ENCODE assay signal across 18 mouse cellular contexts in genomic region chr15:88635205-88635604, GRCm38 (mm10). TPM values are rescaled to one million over a fixed set of nuclear protein-coding genes. Genes with fewer than 3 reads are reported as not detected.
DNase-seq lines count a peak whose midpoint lies in the region; ATAC-seq and TF ChIP-seq lines count a peak whose summit lies in the region.
"Had no signal": no experiment of that assay in that cellular context is flagged by ENCODE, and none has a peak within 500 bp of the region (broad histone marks: within the 10 kb centered on the region; RNA-seq: fewer than 3 reads in every experiment).

No protein-coding gene starts in this region.

- no peaks in the 10 kb centered on the region for H3K27me3 ChIP-seq in forebrain, postnatal 0 days (ENCODE audit: insufficient read depth, low read length)
- H3K27me3 ChIP-seq in forebrain, embryonic 11.5 days (ENCODE audit: control insufficient read depth, insufficient read depth, low read length): no peaks in the 10 kb centered on the region
- H3K27me3 ChIP-seq: heart, embryonic 15.5 days; neural tube, embryonic 12.5 days had no signal

- no peak overlapping the region for H3K4me3 ChIP-seq in forebrain, postnatal 0 days (ENCODE audit: low read depth, low read length)
- no peak overlapping the region for H3K4me3 ChIP-seq in forebrain, embryonic 11.5 days (ENCODE audit: low read depth, low read length)
- H3K4me3 ChIP-seq in left cerebral cortex, adult 2 months: no peak overlapping the region
- H3K4me3 ChIP-seq: heart, embryonic 15.5 days; neural tube, embryonic 12.5 days had no signal

- no peak overlapping the region for H3K4me2 ChIP-seq in forebrain, postnatal 0 days (ENCODE audit: low read depth)
- H3K4me2 ChIP-seq in forebrain, embryonic 11.5 days (ENCODE audit: low read depth, low read length, severe bottlenecking): no peak overlapping the region
- H3K4me2 ChIP-seq: heart, embryonic 15.5 days; neural tube, embryonic 12.5 days had no signal

- no peak overlapping the region for H3K9ac ChIP-seq in forebrain, postnatal 0 days
- H3K9ac ChIP-seq in forebrain, embryonic 11.5 days (ENCODE audit: low read length): no peak overlapping the region
- H3K9ac ChIP-seq: heart, embryonic 15.5 days; neural tube, embryonic 12.5 days had no signal

- TF ChIP-seq CTCF in forebrain, postnatal 0 days (IDR thresholded peaks at IDR 0.05; ENCODE audit: low read depth): peak; percentile 40
- TF ChIP-seq CTCF in left cerebral cortex, adult 2 months (IDR thresholded peaks at IDR 0.05): peak; percentile 26

- DNase-seq in forebrain, postnatal 0 days: no peak
- DNase-seq in forebrain, embryonic 11.5 days (ENCODE audit: low spot score): no peak
- no peak for DNase-seq in left cerebral cortex, adult 2 months (ENCODE audit: extremely low spot score in 1 of 2, low spot score in 2 of 2)
- DNase-seq in left cerebral cortex, adult 11 months (ENCODE audit: low spot score): no peak
- peak; percentile 24 for DNase-seq in A20 (ENCODE audit: low read depth, low spot score)
- DNase-seq in MN1 (ENCODE audit: low spot score): peak; percentile 47
- DNase-seq in embryo, embryonic 10 days (ENCODE audit: low spot score): no peak
- DNase-seq: B cell, adult 2 months; cerebellum, adult 18-20 months had no signal

- H3K9me3 ChIP-seq in forebrain, postnatal 0 days (ENCODE audit: low read length): no peaks in the 10 kb centered on the region
- H3K9me3 ChIP-seq in forebrain, embryonic 11.5 days (ENCODE audit: control insufficient read depth, low read length): no peaks in the 10 kb centered on the region
- H3K9me3 ChIP-seq: heart, embryonic 15.5 days; neural tube, embryonic 12.5 days had no signal

- H3K36me3 ChIP-seq in forebrain, postnatal 0 days (ENCODE audit: insufficient read depth): no peaks in the 10 kb centered on the region
- no peaks in the 10 kb centered on the region for H3K36me3 ChIP-seq in forebrain, embryonic 11.5 days (ENCODE audit: control insufficient read depth, insufficient read depth, low read length)
- H3K36me3 ChIP-seq: heart, embryonic 15.5 days; neural tube, embryonic 12.5 days had no signal

- no peaks in the 10 kb centered on the region for H3K4me1 ChIP-seq in forebrain, postnatal 0 days (ENCODE audit: insufficient read depth)
- H3K4me1 ChIP-seq in forebrain, embryonic 11.5 days (replicated peaks; ENCODE audit: control insufficient read depth, insufficient read depth, low read length): no peaks in the 10 kb centered on the region
- H3K4me1 ChIP-seq: heart, embryonic 15.5 days; neural tube, embryonic 12.5 days had no signal

- no peak overlapping the region for H3K27ac ChIP-seq in forebrain, postnatal 0 days (ENCODE audit: low read depth, low read length)
- H3K27ac ChIP-seq in forebrain, embryonic 11.5 days (ENCODE audit: low read depth, low read length): no peak overlapping the region
- no peak overlapping the region for H3K27ac ChIP-seq in left cerebral cortex, adult 2 months
- H3K27ac ChIP-seq: heart, embryonic 15.5 days; kidney, postnatal 0 days; neural tube, embryonic 12.5 days had no signal

- ATAC-seq in forebrain, postnatal 0 days: no peak; the same call in 1 of the 2 replicates
- ATAC-seq in forebrain, embryonic 11.5 days (replicated peaks; ENCODE audit: low FRiP score): no peak
- no peak for ATAC-seq in granulocyte monocyte progenitor cell, adult 5-6 weeks (replicated peaks; ENCODE audit: poor library complexity, severe bottlenecking)
- ATAC-seq: midbrain, embryonic 16.5 days had no signal

- intact Hi-C loops in left cerebral cortex, adult 2 months (cut with DNase I): no loop called here

- 63% methylated on average over 5 of the region's 5 CpGs for WGBS in forebrain, postnatal 0 days
- WGBS in forebrain, embryonic 11.5 days: 75% methylated on average over 5 of the region's 5 CpGs

RNA-seq across cellular contexts. Expression of gene Zdhhc25, which starts 35.1 kb away (rescaled TPM):
- total RNA-seq in forebrain, postnatal 0 days (2014; rRNA removed): not detected in 2 replicates
- not detected in 2 replicates for polyA plus RNA-seq in forebrain, postnatal 0 days (2015; fragmentation: Nextera tagmentation; extraction: Ambion mirVana)
- polyA plus RNA-seq in forebrain, embryonic 11.5 days (2014; fragmentation: Nextera tagmentation; extraction: Ambion mirVana): not detected in 2 replicates
- total RNA-seq in left cerebral cortex, adult 2 months (2021): not detected
- total RNA-seq in granulocyte monocyte progenitor cell, adult 5-6 weeks (2014; fragmentation: Nextera tagmentation): not detected in 2 replicates
- not detected in 2 replicates for total RNA-seq in granulocyte monocyte progenitor cell, adult 5-6 weeks (2017)
- total RNA-seq: adrenal gland, postnatal 4 days; layer of hippocampus, postnatal 10 days had no signal
- polyA plus RNA-seq: heart, embryonic 15.5 days; kidney, postnatal 0 days; limb, embryonic 11.5 days; midbrain, embryonic 16.5 days; neural tube, embryonic 12.5 days; stomach, embryonic 14.5 days had no signal

Comparison
In these comparisons a context has a peak if more than half of its experiments do, and no peak if none do; other contexts are left out.
1. DNase-seq: peak in A20 (single experiment) and MN1 (single experiment); none in forebrain, postnatal 0 days (single experiment), forebrain, embryonic 11.5 days (single experiment), left cerebral cortex, adult 2 months (0 of 2), left cerebral cortex, adult 11 months (single experiment) and embryo, embryonic 10 days (single experiment).